Mouse (Mus musculus) MEL (cell line): Measurements from ENCODE around the gene Npy5r. TPM values are rescaled to one million over a fixed set of nuclear protein-coding genes. Genes with fewer than 3 reads are reported as not detected.

Experiments used
- DNase-seq: peaks from one replicate; pipeline ENCODE4 v3.0.0; 2011; ENCODE audit warnings: low read depth, low spot score
- H3K27ac ChIP-seq: 2 replicates; pipeline ENCODE4 v1.5.1; 2012; ENCODE audit warnings: low read depth, mild to moderate bottlenecking, control low read depth, low read length, moderate library complexity; ENCODE audit not compliant: control insufficient read depth
- H3K27me3 ChIP-seq, 2 experiments: fragments of 150-350 bp in 1 of 2; sonication (generic) in 1 of 2; 2 replicates each; pipeline ENCODE4 v1.6.1; 2012; ENCODE audit warnings: low read length in 2 of 2, mild to moderate bottlenecking in 2 of 2, improper control_type of control experiment in 1 of 2, moderate library complexity in 1 of 2; ENCODE audit not compliant: insufficient read depth in 2 of 2, control insufficient read depth in 1 of 2
- H3K36me3 ChIP-seq, 2 experiments: 2 replicates each; pipeline ENCODE4 v1.6.1; 2012 to 2014; ENCODE audit warnings: low read length in 2 of 2, improper control_type of control experiment in 1 of 2, inconsistent platforms in 1 of 2, mild to moderate bottlenecking in 1 of 2; ENCODE audit not compliant: insufficient read depth in 2 of 2, control insufficient read depth in 1 of 2
- H3K4me1 ChIP-seq, 2 experiments: fragments of 150-350 bp in 1 of 2; sonication (generic) in 1 of 2; 2 replicates each; pipeline ENCODE4 v1.6.1; 2012; ENCODE audit warnings: low read length in 2 of 2, improper control_type of control experiment in 1 of 2, mild to moderate bottlenecking in 1 of 2; ENCODE audit not compliant: insufficient read depth in 2 of 2, control insufficient read depth in 1 of 2
- H3K4me3 ChIP-seq, 2 experiments: fragments of 150-350 bp in 1 of 2; sonication (generic) in 1 of 2; 2 replicates each; pipeline ENCODE4 v1.5.1; 2012; ENCODE audit warnings: low read depth in 2 of 2, low read length in 2 of 2, mild to moderate bottlenecking in 2 of 2, moderate library complexity in 2 of 2, control low read depth in 1 of 2, improper control_type of control experiment in 1 of 2; ENCODE audit not compliant: control insufficient read depth in 1 of 2, insufficient read depth in 1 of 2
- H3K79me2 ChIP-seq: 2 replicates; pipeline ENCODE4 v1.6.1; 2012; ENCODE audit warnings: mild to moderate bottlenecking, low read length, moderate library complexity; ENCODE audit not compliant: control insufficient read depth, poor library complexity, insufficient read depth
- H3K9ac ChIP-seq: 2 replicates; pipeline ENCODE4 v1.6.1; 2012; ENCODE audit warnings: low read depth, mild to moderate bottlenecking, control low read depth, low read length, moderate library complexity; ENCODE audit not compliant: control insufficient read depth, poor library complexity, severe bottlenecking
- H3K9me3 ChIP-seq: fragments of 150-350 bp; sonication (generic); replicated peaks from 2 replicates; pipeline ENCODE4 v1.6.1; 2012; ENCODE audit warnings: mild to moderate bottlenecking, low read length, improper control_type of control experiment, moderate library complexity; ENCODE audit not compliant: insufficient read depth
- BHLHE40 ChIP-seq: IDR thresholded peaks from 2 replicates; pipeline ENCODE4 v1.6.1; 2012; ENCODE audit warnings: low read depth, mild to moderate bottlenecking, inconsistent platforms, low read length, improper control_type of control experiment, borderline replicate concordance
- CTCF ChIP-seq, 3 experiments: IDR thresholded peaks in 2 of 3; conservative IDR thresholded peaks in 1 of 3; 2 replicates each; pipeline ENCODE4 v1.5.1; 2011 to 2012; ENCODE audit warnings: low read length in 3 of 3, low read depth in 2 of 3, mild to moderate bottlenecking in 2 of 3, improper control_type of control experiment in 1 of 3, inconsistent platforms in 1 of 3, mixed read lengths in 1 of 3, moderate library complexity in 1 of 3; ENCODE audit not compliant: control insufficient read depth in 1 of 3, insufficient read depth in 1 of 3, poor library complexity in 1 of 3, severe bottlenecking in 1 of 3
- E2F4 ChIP-seq: IDR thresholded peaks from 2 replicates; pipeline ENCODE4 v1.6.1; 2011; ENCODE audit warnings: low read depth, low read length, improper control_type of control experiment, borderline replicate concordance
- ELF1 ChIP-seq: IDR thresholded peaks from 2 replicates; pipeline ENCODE4 v1.6.1; 2014; ENCODE audit warnings: low read depth, mild to moderate bottlenecking, inconsistent platforms, low read length, improper control_type of control experiment, moderate library complexity
- EP300 ChIP-seq, 2 experiments: IDR thresholded peaks; 2 replicates each; pipeline ENCODE4 v1.6.1; 2011; ENCODE audit warnings: improper control_type of control experiment in 2 of 2, low read length in 2 of 2, low read depth in 1 of 2, mild to moderate bottlenecking in 1 of 2
- HCFC1 ChIP-seq: IDR thresholded peaks from 2 replicates; pipeline ENCODE4 v1.6.1; 2012; ENCODE audit warnings: low read depth, mild to moderate bottlenecking, inconsistent platforms, low read length, improper control_type of control experiment, moderate library complexity
- MAFK ChIP-seq: IDR thresholded peaks from 2 replicates; pipeline ENCODE4 v1.6.1; 2011; ENCODE audit warnings: low read depth, mild to moderate bottlenecking, low read length, improper control_type of control experiment, borderline replicate concordance
- MAX ChIP-seq: IDR thresholded peaks from 2 replicates; pipeline ENCODE4 v1.6.1; 2011; ENCODE audit warnings: low read length, improper control_type of control experiment
- MAZ ChIP-seq: IDR thresholded peaks from 2 replicates; pipeline ENCODE4 v1.6.1; 2012; ENCODE audit warnings: low read depth, mild to moderate bottlenecking, inconsistent platforms, low read length, improper control_type of control experiment
- MXI1 ChIP-seq: IDR thresholded peaks from 2 replicates; pipeline ENCODE4 v1.6.1; 2011; ENCODE audit warnings: mild to moderate bottlenecking, low read depth, low read length, improper control_type of control experiment
- MYB ChIP-seq: IDR thresholded peaks from 2 replicates; pipeline ENCODE4 v1.6.1; 2011; ENCODE audit warnings: mild to moderate bottlenecking, low read depth, low read length, improper control_type of control experiment
- NELFE ChIP-seq: IDR thresholded peaks from 2 replicates; pipeline ENCODE4 v1.6.1; 2011; ENCODE audit warnings: low read depth, low read length, improper control_type of control experiment
- POLR2A ChIP-seq, 2 experiments: IDR thresholded peaks; 2 replicates each; pipeline ENCODE4 v1.6.1; 2011 to 2012; ENCODE audit warnings: low read length in 2 of 2, mild to moderate bottlenecking in 2 of 2, control low read depth in 1 of 2, improper control_type of control experiment in 1 of 2, low read depth in 1 of 2, moderate library complexity in 1 of 2; ENCODE audit not compliant: control insufficient read depth in 1 of 2, insufficient read depth in 1 of 2, poor library complexity in 1 of 2
- POLR2AphosphoS2 ChIP-seq: IDR thresholded peaks from 2 replicates; pipeline ENCODE4 v1.6.1; 2011; ENCODE audit warnings: low read length, improper control_type of control experiment
- SIN3A ChIP-seq: IDR thresholded peaks from 2 replicates; pipeline ENCODE4 v1.6.1; 2012; ENCODE audit warnings: low read length, improper control_type of control experiment, inconsistent platforms
- SMC3 ChIP-seq: IDR thresholded peaks from 2 replicates; pipeline ENCODE4 v1.6.1; 2011; ENCODE audit warnings: low read depth, low read length, improper control_type of control experiment
- TBP ChIP-seq: IDR thresholded peaks from 2 replicates; pipeline ENCODE4 v1.8.0; 2011; ENCODE audit warnings: low read depth, low read length, improper control_type of control experiment
- TCF12 ChIP-seq: IDR thresholded peaks from 2 replicates; pipeline ENCODE4 v1.6.1; 2014; ENCODE audit warnings: low read depth, mild to moderate bottlenecking, inconsistent platforms, low read length, improper control_type of control experiment, moderate library complexity
- USF1 ChIP-seq: IDR thresholded peaks from 2 replicates; pipeline ENCODE4 v1.6.1; 2014; ENCODE audit warnings: low read depth, mild to moderate bottlenecking, inconsistent platforms, low read length, improper control_type of control experiment, moderate library complexity
- ZC3H11A ChIP-seq: IDR thresholded peaks from 2 replicates; pipeline ENCODE4 v1.6.1; 2012; ENCODE audit warnings: low read depth, mild to moderate bottlenecking, inconsistent platforms, low read length, improper control_type of control experiment
- ZKSCAN1 ChIP-seq: IDR thresholded peaks from 2 replicates; pipeline ENCODE4 v1.6.1; 2012; ENCODE audit warnings: low read depth, mild to moderate bottlenecking, inconsistent platforms, low read length, improper control_type of control experiment, moderate library complexity
- ZMIZ1 ChIP-seq: IDR thresholded peaks from 2 replicates; pipeline ENCODE4 v1.6.1; 2012; ENCODE audit warnings: low read depth, mild to moderate bottlenecking, inconsistent platforms, low read length, improper control_type of control experiment, moderate library complexity
- ZNF384 ChIP-seq: IDR thresholded peaks from 2 replicates; pipeline ENCODE4 v1.6.1; 2012; ENCODE audit warnings: low read depth, mild to moderate bottlenecking, inconsistent platforms, low read length, improper control_type of control experiment
- polyA plus RNA-seq, 2 experiments: library from polyadenylated mRNA; stranded (reverse) in 1 of 2; unstranded in 1 of 2; fragments of >175 nt in 1 of 2; fragments of >200 nt in 1 of 2; gene quantifications; 2 replicates each; pipeline versions ENCODE4 v1.2.1 to v1.2.4; 2012; ENCODE audit warnings: low replicate concordance in 2 of 2, low read depth in 1 of 2; ENCODE audit not compliant: insufficient read length in 2 of 2, insufficient read depth in 1 of 2, missing spikeins in 1 of 2
- total RNA-seq: library from RNA; depleted of rRNA; stranded (reverse); fragments of 300-350 nt; gene quantifications from 2 replicates; pipeline ENCODE4 v1.2.3, GENCODE M21; 2012

Npy5r gene
- total and polyA plus RNA-seq, 3 experiments, result not detected

- H3K4me3 ChIP-seq, result no peak overlapping the region
- no peaks in the 10 kb centered on the region for H3K4me1 ChIP-seq
- no peak overlapping the region for H3K27ac ChIP-seq
- H3K79me2 ChIP-seq, result no peaks in the 10 kb centered on the region
- no peaks in the 10 kb centered on the region for H3K36me3 ChIP-seq
- no peaks in the 10 kb centered on the region for H3K27me3 ChIP-seq
- H3K9ac ChIP-seq, result no peak overlapping the region
- DNase-seq, result no peak
- TF ChIP-seq SIN3A (no peak), MXI1 (no peak), BHLHE40 (no peak), MAX (no peak), NELFE (no peak), POLR2A (IDR thresholded peaks at IDR 0.05; ENCODE audit: control insufficient read depth in 1 of 2, insufficient read depth in 1 of 2, low read depth in 1 of 2, low read length in 2 of 2, poor library complexity in 1 of 2) (no peak), MAFK (no peak), MYB (no peak), ZNF384 (no peak), TBP (no peak), ZKSCAN1 (no peak), POLR2AphosphoS2 (no peak), TCF12 (no peak)
- no peaks in the 10 kb centered on the region for H3K9me3 ChIP-seq
These were observed 26.5 kb upstream of the Npy5r start for GRCm38 (mm10) chr8:66714324-66714975.

- H3K79me2 ChIP-seq, result no peaks in the 10 kb centered on the region
- H3K27ac ChIP-seq, result no peak overlapping the region
- no peak for DNase-seq
- no peak for TF ChIP-seq ELF1
- TF ChIP-seq HCFC1, result no peak
- TF ChIP-seq USF1, result no peak
- no peak for TF ChIP-seq NELFE
- TF ChIP-seq TCF12, result no peak
- no peak for TF ChIP-seq CTCF (IDR thresholded peaks at IDR 0.05 in 2 of 3, conservative IDR thresholded peaks at IDR 0.05 in 1 of 3; ENCODE audit: control insufficient read depth in 1 of 3, insufficient read depth in 1 of 3, low read depth in 2 of 3, low read length in 3 of 3, poor library complexity in 1 of 3, severe bottlenecking in 1 of 3)
- TF ChIP-seq ZC3H11A, result no peak
- TF ChIP-seq POLR2AphosphoS2, result no peak
- no peak for TF ChIP-seq ZKSCAN1
- no peak for TF ChIP-seq EP300 (IDR thresholded peaks at IDR 0.05; ENCODE audit: low read depth in 1 of 2, low read length in 2 of 2)
- no peak for TF ChIP-seq ZNF384
- no peak for TF ChIP-seq E2F4
- no peak for TF ChIP-seq SIN3A
- no peak for TF ChIP-seq ZMIZ1
- TF ChIP-seq SMC3, result no peak
- TF ChIP-seq MAZ, result no peak
- TF ChIP-seq TBP, result no peak
- no peaks in the 10 kb centered on the region for H3K9me3 ChIP-seq
- H3K27me3 ChIP-seq, result no peaks in the 10 kb centered on the region
- no peak overlapping the region for H3K4me3 ChIP-seq
- no peaks in the 10 kb centered on the region for H3K4me1 ChIP-seq
- H3K36me3 ChIP-seq, result no peaks in the 10 kb centered on the region
- no peak overlapping the region for H3K9ac ChIP-seq
These were observed 10.9 kb upstream of the Npy5r start for GRCm38 (mm10) chr8:66698782-66699181.
